Mouse (Mus musculus): ENCODE data around the gene Pde1c.

The Pde1c gene

GRCm38 (mm10) chr6:56172172-56172571 lies 396.7 kb downstream of the Pde1c start:
- H3K36me3 ChIP-seq (ENCODE audit: control insufficient read depth, insufficient read depth, low read length, poor library complexity, severe bottlenecking): no peaks in the 10 kb centered on the region
- no peak for DNase-seq (ENCODE audit: low read depth, low spot score)

GRCm38 (mm10) chr6:56168736-56169135 lies 400.2 kb downstream of the Pde1c start:
- Histone ChIP-seq H3K36me3 (ENCODE audit: control insufficient read depth, insufficient read depth, low read length, poor library complexity, severe bottlenecking) (no peaks in the 10 kb centered on the region), H3K27me3 (ENCODE audit: control insufficient read depth, insufficient read depth, low read length, poor library complexity, severe bottlenecking) (no peaks in the 10 kb centered on the region)
- no peak for DNase-seq (ENCODE audit: low read depth, low spot score)

More at GRCm38 (mm10) chr6:56172172-56172571, 396.7 kb downstream of the Pde1c start:
- no peaks in the 10 kb centered on the region for H3K27me3 ChIP-seq (ENCODE audit: control insufficient read depth, insufficient read depth, low read length, poor library complexity, severe bottlenecking)

- H3K27me3 ChIP-seq (ENCODE audit: control insufficient read depth, insufficient read depth, low read length, poor library complexity, severe bottlenecking): no peaks in the 10 kb centered on the region
- no peak for DNase-seq (ENCODE audit: low read depth, low spot score)
Observed at GRCm38 (mm10) chr6:56158217-56158616, 410.7 kb downstream of the Pde1c start.

GRCm38 (mm10) chr6:56156836-56157235 lies 412.1 kb downstream of the Pde1c start:
- H3K27me3 ChIP-seq (ENCODE audit: control insufficient read depth, insufficient read depth, low read length, poor library complexity, severe bottlenecking): no peaks in the 10 kb centered on the region
- no peaks in the 10 kb centered on the region for H3K36me3 ChIP-seq (ENCODE audit: control insufficient read depth, insufficient read depth, low read length, poor library complexity, severe bottlenecking)
- no peak for DNase-seq (ENCODE audit: low read depth, low spot score)

More at GRCm38 (mm10) chr6:56158217-56158616, 410.7 kb downstream of the Pde1c start:
- H3K36me3 ChIP-seq (ENCODE audit: control insufficient read depth, insufficient read depth, low read length, poor library complexity, severe bottlenecking): no peaks in the 10 kb centered on the region

DNA sequence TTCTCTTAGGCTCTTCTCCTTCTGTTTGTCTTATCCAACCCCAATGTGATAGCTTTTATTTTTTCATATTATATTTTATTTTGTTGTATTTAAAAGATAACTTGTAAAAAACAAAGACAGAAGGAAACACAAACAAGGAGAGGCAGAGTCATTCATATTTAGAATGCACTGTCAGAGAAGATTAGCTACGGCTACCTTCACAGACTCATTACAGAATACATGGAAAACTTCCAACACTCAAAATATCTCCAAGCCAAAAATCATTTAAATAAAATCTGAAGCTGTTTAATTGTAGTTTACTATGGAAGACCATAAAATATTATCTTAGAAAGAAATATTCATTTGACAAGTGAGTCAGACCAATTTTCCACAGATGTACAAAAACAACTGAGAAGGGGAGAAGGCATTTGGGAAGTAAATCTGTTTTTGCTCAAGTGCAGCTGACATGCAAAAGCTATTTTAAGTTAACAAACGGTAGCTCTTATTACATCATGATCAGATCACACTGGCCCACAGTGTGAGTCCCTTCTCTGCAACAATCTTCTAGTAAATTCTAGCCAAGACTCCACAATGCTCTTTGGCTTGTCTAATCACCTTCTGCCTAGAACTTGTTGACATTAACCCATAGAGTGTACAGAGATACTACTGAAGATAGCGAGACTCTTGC lies 438.3 kb downstream of the Pde1c start:
- H3K36me3 ChIP-seq (ENCODE audit: control insufficient read depth, insufficient read depth, low read length, poor library complexity, severe bottlenecking): no peaks in the 10 kb centered on the region
- no peak for DNase-seq (ENCODE audit: low read depth, low spot score)
- no peaks in the 10 kb centered on the region for H3K27me3 ChIP-seq (ENCODE audit: control insufficient read depth, insufficient read depth, low read length, poor library complexity, severe bottlenecking)

DNA sequence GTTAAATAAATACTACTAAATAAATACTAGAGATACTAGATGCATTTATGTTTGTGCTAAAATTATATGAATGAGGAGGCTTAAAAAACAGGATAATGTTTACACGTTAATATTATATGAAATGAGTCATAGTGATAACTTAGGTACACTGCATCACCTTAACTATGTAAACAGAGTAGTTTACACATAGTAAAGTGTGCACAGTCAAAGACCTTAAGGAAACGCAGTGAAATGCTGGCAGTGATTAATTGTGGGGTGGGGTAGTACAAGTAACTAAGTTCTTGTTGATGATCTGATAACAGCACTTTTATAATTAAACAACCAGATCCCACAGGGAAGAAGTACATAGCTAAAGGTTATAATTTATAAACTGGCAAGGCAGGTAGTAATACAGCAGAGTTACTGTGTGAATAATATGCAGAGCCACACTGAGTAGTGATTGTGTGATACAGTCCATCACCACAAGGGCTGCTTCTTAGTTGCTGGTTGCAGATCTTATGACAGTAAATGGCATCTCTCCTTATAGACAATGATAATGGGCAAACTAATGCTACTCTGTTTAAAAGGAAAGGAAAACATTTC lies 469.3 kb downstream of the Pde1c start:
- no peak for DNase-seq (ENCODE audit: low read depth, low spot score)
- Histone ChIP-seq H3K27me3 (ENCODE audit: control insufficient read depth, insufficient read depth, low read length, poor library complexity, severe bottlenecking) (no peaks in the 10 kb centered on the region), H3K36me3 (ENCODE audit: control insufficient read depth, insufficient read depth, low read length, poor library complexity, severe bottlenecking) (no peaks in the 10 kb centered on the region)

DNA sequence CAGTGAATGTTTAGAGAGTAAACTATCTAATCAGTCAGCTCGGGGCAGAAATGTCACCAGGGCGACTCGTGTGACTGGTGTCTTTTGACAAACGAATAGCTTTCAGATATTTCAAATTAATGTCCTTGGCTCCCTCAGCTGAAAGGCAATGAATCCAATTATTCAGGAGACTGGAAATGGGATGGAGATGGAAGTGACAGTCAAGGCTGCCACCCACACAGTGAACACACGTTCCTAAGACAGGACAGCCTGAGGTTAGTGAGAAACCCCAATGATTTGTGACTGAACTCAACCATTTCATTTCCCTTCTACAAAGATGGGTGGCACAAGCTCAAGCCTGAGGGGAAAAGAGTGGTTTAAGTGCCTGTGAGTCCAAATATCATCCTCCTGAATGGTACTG lies 470.5 kb downstream of the Pde1c start:
- Histone ChIP-seq H3K36me3 (ENCODE audit: control insufficient read depth, insufficient read depth, low read length, poor library complexity, severe bottlenecking) (no peaks in the 10 kb centered on the region), H3K27me3 (ENCODE audit: control insufficient read depth, insufficient read depth, low read length, poor library complexity, severe bottlenecking) (no peaks in the 10 kb centered on the region)
- no peak for DNase-seq (ENCODE audit: low read depth, low spot score)

DNA sequence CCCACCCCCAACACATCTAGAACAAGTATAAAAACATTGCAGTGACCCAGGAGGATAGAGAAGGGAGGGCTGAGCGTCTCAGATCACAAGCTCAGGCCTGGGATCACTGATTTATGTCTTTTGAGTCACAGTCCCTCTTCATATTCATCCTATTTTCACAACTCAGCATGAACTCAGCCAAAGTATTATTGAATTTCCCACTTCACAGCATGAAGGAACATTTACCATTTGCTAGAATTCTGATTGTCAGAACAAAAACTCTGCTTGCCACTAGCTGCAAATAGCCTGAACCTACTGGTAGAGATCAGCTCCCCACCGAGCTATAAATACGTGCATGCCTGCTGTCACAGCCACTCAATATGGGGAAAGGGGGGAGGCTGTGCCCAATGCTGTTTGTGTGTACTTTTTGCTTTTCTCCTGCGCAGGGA lies 492.5 kb downstream of the Pde1c start:
- no peak for DNase-seq (ENCODE audit: low read depth, low spot score)
- no peaks in the 10 kb centered on the region for H3K27me3 ChIP-seq (ENCODE audit: control insufficient read depth, insufficient read depth, low read length, poor library complexity, severe bottlenecking)
- no peaks in the 10 kb centered on the region for H3K36me3 ChIP-seq (ENCODE audit: control insufficient read depth, insufficient read depth, low read length, poor library complexity, severe bottlenecking)

GRCm38 (mm10) chr6:56068516-56068915 lies 500.4 kb downstream of the Pde1c start:
- Histone ChIP-seq H3K36me3 (ENCODE audit: control insufficient read depth, insufficient read depth, low read length, poor library complexity, severe bottlenecking) (no peaks in the 10 kb centered on the region), H3K27me3 (ENCODE audit: control insufficient read depth, insufficient read depth, low read length, poor library complexity, severe bottlenecking) (no peaks in the 10 kb centered on the region)
- no peak for DNase-seq (ENCODE audit: low read depth, low spot score)

GRCm38 (mm10) chr6:56066632-56067282 lies 502.1 kb downstream of the Pde1c start:
- no peaks in the 10 kb centered on the region for H3K27me3 ChIP-seq (ENCODE audit: control insufficient read depth, insufficient read depth, low read length, poor library complexity, severe bottlenecking)
- no peaks in the 10 kb centered on the region for H3K36me3 ChIP-seq (ENCODE audit: control insufficient read depth, insufficient read depth, low read length, poor library complexity, severe bottlenecking)
- DNase-seq (ENCODE audit: low read depth, low spot score): no peak

DNA sequence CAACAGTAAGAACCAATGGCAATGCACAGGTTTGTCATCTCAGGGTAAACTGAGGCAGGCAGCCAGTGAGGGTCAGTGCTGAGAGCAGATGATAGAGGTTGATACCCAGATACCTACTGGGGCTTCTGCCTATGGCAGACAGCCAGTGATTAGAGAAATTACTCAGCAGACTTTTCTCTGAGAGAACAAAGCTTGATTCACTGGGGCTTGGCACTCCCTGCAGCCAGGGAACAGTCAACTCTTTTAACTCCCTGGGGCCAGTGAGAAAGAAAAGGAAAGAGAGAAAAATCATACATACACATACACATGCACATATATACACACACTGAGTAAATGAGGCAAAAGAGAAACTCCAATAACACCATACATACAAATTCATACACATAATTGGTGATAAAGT lies 505.2 kb downstream of the Pde1c start:
- no peak for DNase-seq (ENCODE audit: low read depth, low spot score)
- H3K27me3 ChIP-seq (ENCODE audit: control insufficient read depth, insufficient read depth, low read length, poor library complexity, severe bottlenecking): no peaks in the 10 kb centered on the region
- no peaks in the 10 kb centered on the region for H3K36me3 ChIP-seq (ENCODE audit: control insufficient read depth, insufficient read depth, low read length, poor library complexity, severe bottlenecking)

DNA sequence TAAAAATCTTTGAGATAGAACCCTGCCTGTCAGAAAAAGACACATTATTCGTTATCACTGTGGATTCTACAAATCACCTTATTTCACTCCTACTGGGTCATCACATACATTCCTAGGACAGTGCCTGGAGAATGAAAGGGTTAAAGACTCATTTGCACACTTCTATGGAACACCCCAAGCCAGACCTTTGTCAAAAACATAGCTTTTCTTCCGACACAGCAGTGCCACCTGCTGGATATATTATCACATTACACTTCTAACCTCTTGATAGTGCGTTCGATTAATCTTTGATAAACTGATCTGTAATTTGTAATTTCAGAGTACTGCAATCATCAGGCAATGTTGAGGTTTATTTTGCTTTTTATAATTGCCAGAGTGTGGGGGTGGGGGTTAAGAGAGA lies 519.8 kb downstream of the Pde1c start:
- Histone ChIP-seq H3K36me3 (ENCODE audit: control insufficient read depth, insufficient read depth, low read length, poor library complexity, severe bottlenecking) (no peaks in the 10 kb centered on the region), H3K27me3 (ENCODE audit: control insufficient read depth, insufficient read depth, low read length, poor library complexity, severe bottlenecking) (no peaks in the 10 kb centered on the region)
- no peak for DNase-seq (ENCODE audit: low read depth, low spot score)

DNA sequence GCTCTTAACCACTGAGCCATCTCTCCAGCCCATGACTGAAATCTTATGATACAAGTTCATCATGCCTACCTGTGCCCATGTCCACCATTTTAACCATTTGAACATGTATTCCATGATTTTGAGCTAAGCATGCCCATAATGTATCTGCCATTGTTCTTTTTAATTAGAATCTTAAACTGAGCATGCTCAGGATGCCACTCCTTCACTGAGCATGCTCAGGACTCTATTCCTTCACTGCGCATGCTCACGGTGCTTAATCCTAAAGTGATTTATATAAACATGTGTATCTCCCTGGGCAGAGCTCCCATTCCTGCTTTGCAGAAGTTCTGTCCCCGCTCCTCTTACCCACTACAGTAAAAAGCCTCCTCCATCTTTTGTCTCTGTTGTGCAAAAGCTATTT lies 520.3 kb downstream of the Pde1c start:
- H3K36me3 ChIP-seq (ENCODE audit: control insufficient read depth, insufficient read depth, low read length, poor library complexity, severe bottlenecking): no peaks in the 10 kb centered on the region

DNA sequence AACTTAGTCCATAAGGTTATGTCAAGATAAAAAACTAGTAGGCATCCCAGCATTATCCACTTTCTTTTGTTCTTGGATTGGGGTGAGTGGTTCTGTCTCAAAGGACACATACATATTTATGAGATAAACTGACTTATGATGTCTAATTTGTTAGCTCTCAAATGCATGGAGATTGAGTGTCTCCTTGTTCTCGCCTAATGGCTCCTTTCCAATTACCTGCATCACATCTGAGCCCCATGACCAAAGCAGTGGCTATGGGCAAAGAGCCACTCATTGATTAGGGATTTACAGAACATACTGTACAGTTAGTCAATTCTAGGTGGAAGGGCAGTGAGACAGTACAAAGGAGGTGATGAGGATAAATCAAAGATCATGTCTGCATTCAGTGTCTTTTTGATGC lies 524.2 kb downstream of the Pde1c start:
- no peaks in the 10 kb centered on the region for H3K27me3 ChIP-seq (ENCODE audit: control insufficient read depth, insufficient read depth, low read length, poor library complexity, severe bottlenecking)
- no peaks in the 10 kb centered on the region for H3K36me3 ChIP-seq (ENCODE audit: control insufficient read depth, insufficient read depth, low read length, poor library complexity, severe bottlenecking)
- DNase-seq (ENCODE audit: low read depth, low spot score): no peak

More for the DNA sequence above, 520.3 kb downstream of the Pde1c start:
- no peak for DNase-seq (ENCODE audit: low read depth, low spot score)
- H3K27me3 ChIP-seq (ENCODE audit: control insufficient read depth, insufficient read depth, low read length, poor library complexity, severe bottlenecking): no peaks in the 10 kb centered on the region

- DNase-seq (ENCODE audit: low read depth, low spot score): no peak
- Histone ChIP-seq H3K36me3 (ENCODE audit: control insufficient read depth, insufficient read depth, low read length, poor library complexity, severe bottlenecking) (no peaks in the 10 kb centered on the region), H3K27me3 (ENCODE audit: control insufficient read depth, insufficient read depth, low read length, poor library complexity, severe bottlenecking) (no peaks in the 10 kb centered on the region)
Observed at GRCm38 (mm10) chr6:56044270-56044669, 524.6 kb downstream of the Pde1c start.
